Mouse (Mus musculus): ENCODE measurements at regions not wholly inside any gene's neighbourhood (a gene's known extent, or its start where the extent isn't known, plus 50 kb on each side); places are given as distances from the start of the nearest gene placed in this dataset.
A peak's percentile ranks its signal among the peaks of the same experiment; 100 is the strongest.

DNA sequence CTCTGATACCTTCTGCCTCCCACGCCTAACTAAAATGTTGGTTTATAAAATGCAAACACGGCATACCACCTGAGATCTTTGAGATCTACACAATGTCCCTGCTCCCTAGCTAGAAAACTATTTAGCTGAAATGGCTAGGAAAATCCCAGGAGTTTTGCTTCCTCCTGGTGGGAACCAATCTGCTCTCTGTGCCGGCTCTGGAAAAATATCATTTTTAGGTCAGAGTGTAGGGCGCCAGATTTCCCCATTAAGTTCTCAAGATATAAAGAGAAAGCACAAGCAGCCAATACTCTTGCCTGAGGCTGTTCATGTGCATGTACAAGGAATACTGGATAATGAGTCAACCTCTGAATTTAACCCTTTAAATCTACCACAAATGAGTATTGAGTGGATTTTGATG is 301.0 kb downstream of the 9330182O14Rik start:
- Histone ChIP-seq H3K27ac (ENCODE audit: insufficient read depth, low read length) (peak overlapping the region; percentile 30; the same call in 1 of the 2 replicates), H3K27me3 (ENCODE audit: control insufficient read depth, insufficient read depth, low read length) (no peaks in the 10 kb centered on the region), H3K4me1 (ENCODE audit: control insufficient read depth, insufficient read depth, low read length) (peaks cover 8% of the 10 kb centered on the region; the same call in 1 of the 2 replicates), H3K4me3 (replicated peaks; ENCODE audit: insufficient read depth, low read depth, low read length) (no peak overlapping the region)
- TF ChIP-seq CTCF (IDR thresholded peaks at IDR 0.05; ENCODE audit: borderline replicate concordance, insufficient read depth, low read depth, low read length), result no peak
- TF ChIP-seq POLR2A (IDR thresholded peaks at IDR 0.05; ENCODE audit: borderline replicate concordance, insufficient read depth, low read length), result no peak
- 18% methylated on average over 4 of the region's 4 CpGs for WGBS
- peak in 1 of 2 experiments; percentile 56 for DNase-seq

DNA sequence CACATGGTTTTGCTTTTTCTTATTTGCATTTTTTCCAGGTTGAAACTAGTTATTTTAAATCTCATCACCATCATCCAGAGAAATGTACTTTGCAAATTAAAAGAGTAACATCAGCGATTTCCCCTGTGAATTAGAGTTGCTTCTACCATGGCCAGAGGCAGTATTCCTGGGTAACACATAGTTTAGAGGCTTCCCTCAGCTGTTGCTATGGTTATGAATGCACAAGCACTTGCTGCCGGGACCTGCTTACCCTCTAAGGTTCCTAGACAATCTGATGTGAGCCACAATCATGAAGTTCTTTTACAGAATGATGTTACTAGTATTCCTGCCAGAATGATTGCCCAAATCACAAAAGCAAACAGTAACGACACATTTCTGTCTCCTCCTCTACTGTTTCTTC is 302.5 kb downstream of the 9330182O14Rik start:
- no peak for DNase-seq
- 65% methylated on average over 3 of the region's 3 CpGs for WGBS
- no peak for TF ChIP-seq CTCF (IDR thresholded peaks at IDR 0.05; ENCODE audit: borderline replicate concordance, insufficient read depth, low read depth, low read length)
- no peak for TF ChIP-seq POLR2A (IDR thresholded peaks at IDR 0.05; ENCODE audit: borderline replicate concordance, insufficient read depth, low read length)
- Histone ChIP-seq H3K4me1 (ENCODE audit: control insufficient read depth, insufficient read depth, low read length) (peaks cover 8% of the 10 kb centered on the region; the same call in 1 of the 2 replicates), H3K27ac (ENCODE audit: insufficient read depth, low read length) (no peak overlapping the region), H3K27me3 (ENCODE audit: control insufficient read depth, insufficient read depth, low read length) (no peaks in the 10 kb centered on the region), H3K4me3 (replicated peaks; ENCODE audit: insufficient read depth, low read depth, low read length) (no peak overlapping the region)

DNA sequence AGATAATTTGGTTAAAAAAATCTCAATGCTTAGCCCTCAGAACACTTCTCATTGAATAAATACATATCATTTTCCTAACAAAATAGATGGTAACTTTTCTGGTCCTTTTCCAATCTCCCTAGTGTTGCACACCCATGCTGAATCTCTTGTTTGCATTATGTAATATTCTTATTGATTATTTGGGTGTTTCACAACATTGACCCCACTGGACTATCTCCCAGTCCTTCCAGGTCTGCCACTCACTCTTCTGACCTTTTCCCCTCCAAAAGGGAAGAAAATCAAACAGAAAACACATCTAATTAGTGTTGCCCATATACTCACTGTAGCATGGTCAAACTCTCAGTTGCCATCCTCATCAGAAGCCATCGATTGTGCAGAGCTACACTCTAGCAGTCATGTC is 305.7 kb downstream of the 9330182O14Rik start:
- TF ChIP-seq CTCF (IDR thresholded peaks at IDR 0.05; ENCODE audit: borderline replicate concordance, insufficient read depth, low read depth, low read length) (no peak), POLR2A (IDR thresholded peaks at IDR 0.05; ENCODE audit: borderline replicate concordance, insufficient read depth, low read length) (no peak)
- DNase-seq, result no peak
- Histone ChIP-seq H3K4me1 (ENCODE audit: control insufficient read depth, insufficient read depth, low read length) (peaks cover 6% of the 10 kb centered on the region; the same call in 1 of the 2 replicates), H3K27ac (ENCODE audit: insufficient read depth, low read length) (no peak overlapping the region), H3K27me3 (ENCODE audit: control insufficient read depth, insufficient read depth, low read length) (no peaks in the 10 kb centered on the region), H3K4me3 (replicated peaks; ENCODE audit: insufficient read depth, low read depth, low read length) (no peak overlapping the region)
- WGBS, result 98% methylated on average over 1 of the region's 1 CpGs

DNA sequence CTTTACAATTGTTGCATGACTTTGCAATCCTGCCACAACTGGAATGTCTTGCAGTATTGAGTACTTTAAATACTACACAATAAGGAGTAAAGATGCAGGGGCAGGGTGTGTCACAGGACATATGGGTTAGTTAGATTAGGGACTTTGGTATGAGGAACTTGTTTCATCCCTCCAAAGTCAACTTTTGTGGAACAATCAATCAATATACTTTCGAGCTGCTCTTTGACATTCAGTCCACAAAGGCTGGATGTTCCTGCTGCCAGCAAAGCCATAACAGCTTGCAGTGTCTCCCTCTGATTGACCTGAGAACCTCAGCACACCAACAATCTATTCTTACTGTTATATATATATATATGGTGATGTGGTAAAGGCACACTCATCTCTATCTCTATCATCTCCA is 314.5 kb downstream of the 9330182O14Rik start:
- Histone ChIP-seq H3K4me1 (ENCODE audit: control insufficient read depth, insufficient read depth, low read length) (no peaks in the 10 kb centered on the region), H3K4me3 (replicated peaks; ENCODE audit: insufficient read depth, low read depth, low read length) (no peak overlapping the region), H3K27me3 (ENCODE audit: control insufficient read depth, insufficient read depth, low read length) (no peaks in the 10 kb centered on the region), H3K27ac (ENCODE audit: insufficient read depth, low read length) (no peak overlapping the region)
- TF ChIP-seq POLR2A (IDR thresholded peaks at IDR 0.05; ENCODE audit: borderline replicate concordance, insufficient read depth, low read length) (no peak), CTCF (IDR thresholded peaks at IDR 0.05; ENCODE audit: borderline replicate concordance, insufficient read depth, low read depth, low read length) (no peak)
- no peak for DNase-seq
- WGBS, result 84% methylated on average over 1 of the region's 1 CpGs

DNA sequence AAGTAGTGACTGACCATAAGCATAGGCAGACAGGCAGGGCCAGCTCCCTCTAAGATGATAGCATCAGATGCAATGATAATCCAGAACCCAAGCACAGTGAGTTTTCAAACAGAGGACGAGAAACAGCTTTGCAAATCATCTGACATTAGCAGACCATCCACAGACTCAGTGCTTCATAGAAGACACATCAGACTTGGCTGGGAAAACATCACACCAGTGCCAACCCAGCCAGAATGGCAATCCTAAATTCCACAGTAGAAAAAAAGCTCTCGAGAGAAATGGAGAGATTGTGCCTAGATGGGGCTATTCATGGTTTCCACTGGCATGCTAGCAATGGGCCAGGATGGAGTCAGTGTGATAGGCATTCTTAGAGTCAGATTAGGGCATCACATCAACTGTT is 319.1 kb downstream of the 9330182O14Rik start:
- H3K27me3 ChIP-seq (ENCODE audit: control insufficient read depth, insufficient read depth, low read length), result no peaks in the 10 kb centered on the region
- TF ChIP-seq POLR2A (IDR thresholded peaks at IDR 0.05; ENCODE audit: borderline replicate concordance, insufficient read depth, low read length) (no peak), CTCF (IDR thresholded peaks at IDR 0.05; ENCODE audit: borderline replicate concordance, insufficient read depth, low read depth, low read length) (no peak)
- peak in 1 of 2 experiments; percentile 18 for DNase-seq
- H3K4me1 ChIP-seq (ENCODE audit: control insufficient read depth, insufficient read depth, low read length), result no peaks in the 10 kb centered on the region
- H3K4me3 ChIP-seq (replicated peaks; ENCODE audit: insufficient read depth, low read depth, low read length), result no peak overlapping the region
- WGBS, result 11% methylated on average over 2 of the region's 2 CpGs
- H3K27ac ChIP-seq (ENCODE audit: insufficient read depth, low read length), result no peak overlapping the region

DNA sequence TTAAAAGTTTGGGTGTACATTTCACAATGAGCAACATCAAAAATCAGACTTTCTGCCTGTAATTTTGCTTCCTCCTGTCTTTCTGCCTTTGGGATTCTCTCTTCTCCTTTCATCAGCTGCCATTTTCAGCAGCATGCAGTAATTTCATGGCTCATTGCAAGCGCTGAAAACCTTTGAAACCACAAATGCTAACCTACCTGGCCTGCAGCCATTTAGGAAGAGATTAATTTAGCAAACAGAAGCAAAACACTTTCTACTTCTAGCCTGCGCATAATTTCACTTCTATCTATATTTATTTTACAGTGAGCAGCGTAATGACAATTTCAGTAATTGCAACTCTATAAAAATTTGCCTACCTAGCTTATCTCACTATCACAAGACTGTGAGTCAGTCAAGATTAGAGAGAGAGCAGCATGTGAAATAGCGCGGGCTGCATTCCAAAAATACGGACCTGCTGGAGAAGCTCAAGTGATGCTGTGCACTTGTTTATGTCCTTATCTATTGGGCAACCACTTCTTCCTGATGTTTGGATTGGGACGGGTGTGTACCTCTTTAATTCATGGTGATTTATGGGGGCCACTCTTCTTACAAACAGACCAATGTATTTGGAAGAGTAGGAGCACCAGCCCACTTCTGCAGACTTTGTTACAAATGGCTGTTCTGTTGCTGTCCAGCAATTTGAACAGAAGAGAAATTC is 341.6 kb downstream of the 9330182O14Rik start:
- H3K27me3 ChIP-seq (ENCODE audit: control insufficient read depth, insufficient read depth, low read length), result no peaks in the 10 kb centered on the region
- TF ChIP-seq CTCF (IDR thresholded peaks at IDR 0.05; ENCODE audit: borderline replicate concordance, insufficient read depth, low read depth, low read length) (no peak), POLR2A (IDR thresholded peaks at IDR 0.05; ENCODE audit: borderline replicate concordance, insufficient read depth, low read length) (no peak)
- no peak overlapping the region for H3K27ac ChIP-seq (ENCODE audit: insufficient read depth, low read length)
- whole genome bisulfite sequencing, result 17% methylated on average over 7 of the region's 7 CpGs
- H3K4me1 ChIP-seq (ENCODE audit: control insufficient read depth, insufficient read depth, low read length), result no peaks in the 10 kb centered on the region; the same call in 1 of the 2 replicates
- peak; percentile 67 to 76 for DNase-seq
- H3K4me3 ChIP-seq (replicated peaks; ENCODE audit: insufficient read depth, low read depth, low read length), result no peak overlapping the region

DNA sequence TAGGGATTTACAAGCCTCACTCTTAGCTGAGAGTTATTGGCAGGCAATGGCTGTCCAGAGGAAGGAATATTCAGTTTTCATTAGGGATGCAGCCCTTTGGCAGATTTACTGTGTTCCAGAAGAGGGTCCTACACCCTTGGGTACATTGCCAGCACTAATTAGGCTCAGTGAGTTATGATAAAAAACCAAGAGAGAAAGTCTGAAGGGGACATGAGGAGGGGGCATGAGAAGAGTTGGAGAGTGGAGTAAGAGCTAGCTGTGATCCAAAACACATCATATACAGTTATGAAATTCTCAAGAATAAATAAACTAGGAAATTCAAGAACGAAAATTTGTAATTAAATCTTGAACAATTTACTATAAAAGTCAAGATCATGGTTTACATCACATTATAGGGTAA is 346.2 kb downstream of the 9330182O14Rik start:
- no peak for DNase-seq
- TF ChIP-seq CTCF (IDR thresholded peaks at IDR 0.05; ENCODE audit: borderline replicate concordance, insufficient read depth, low read depth, low read length) (no peak), POLR2A (IDR thresholded peaks at IDR 0.05; ENCODE audit: borderline replicate concordance, insufficient read depth, low read length) (no peak)
- H3K4me3 ChIP-seq (replicated peaks; ENCODE audit: insufficient read depth, low read depth, low read length), result no peak overlapping the region
- no peaks in the 10 kb centered on the region for H3K27me3 ChIP-seq (ENCODE audit: control insufficient read depth, insufficient read depth, low read length)
- no peak overlapping the region for H3K27ac ChIP-seq (ENCODE audit: insufficient read depth, low read length)
- 80% methylated on average over 1 of the region's 1 CpGs for WGBS
- peaks cover 4% of the 10 kb centered on the region; the same call in 1 of the 2 replicates for H3K4me1 ChIP-seq (ENCODE audit: control insufficient read depth, insufficient read depth, low read length)

DNA sequence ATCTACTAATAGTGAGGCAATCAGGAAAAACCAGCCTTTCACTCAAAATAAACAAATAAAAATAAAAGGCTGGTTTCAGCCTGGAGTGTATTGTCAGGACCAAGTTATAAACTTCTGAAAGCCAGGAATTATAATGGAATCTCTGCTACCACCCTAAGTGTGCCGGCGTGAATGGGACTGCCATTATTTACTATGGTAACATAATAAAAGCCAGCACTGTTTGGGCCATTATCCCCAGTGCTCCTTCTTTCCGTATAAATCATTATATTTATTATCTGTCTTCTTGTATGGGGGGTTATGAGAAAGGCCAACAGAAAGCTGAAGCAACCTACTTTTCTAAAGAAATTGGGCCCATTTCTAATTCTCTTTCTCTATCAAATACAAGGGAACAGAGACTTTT is 347.1 kb downstream of the 9330182O14Rik start:
- TF ChIP-seq POLR2A (IDR thresholded peaks at IDR 0.05; ENCODE audit: borderline replicate concordance, insufficient read depth, low read length) (no peak), CTCF (IDR thresholded peaks at IDR 0.05; ENCODE audit: borderline replicate concordance, insufficient read depth, low read depth, low read length) (no peak)
- no peak overlapping the region for H3K27ac ChIP-seq (ENCODE audit: insufficient read depth, low read length)
- 82% methylated on average over 3 of the region's 3 CpGs for WGBS
- H3K4me1 ChIP-seq (ENCODE audit: control insufficient read depth, insufficient read depth, low read length), result peaks cover 4% of the 10 kb centered on the region; the same call in 1 of the 2 replicates
- no peak overlapping the region for H3K4me3 ChIP-seq (replicated peaks; ENCODE audit: insufficient read depth, low read depth, low read length)
- DNase-seq, result no peak
- no peaks in the 10 kb centered on the region for H3K27me3 ChIP-seq (ENCODE audit: control insufficient read depth, insufficient read depth, low read length)

Data from cerebellum, adult 2 months (tissue).